1 mouse cellular context compared by ENCODE assay signal in the genomic region with DNA sequence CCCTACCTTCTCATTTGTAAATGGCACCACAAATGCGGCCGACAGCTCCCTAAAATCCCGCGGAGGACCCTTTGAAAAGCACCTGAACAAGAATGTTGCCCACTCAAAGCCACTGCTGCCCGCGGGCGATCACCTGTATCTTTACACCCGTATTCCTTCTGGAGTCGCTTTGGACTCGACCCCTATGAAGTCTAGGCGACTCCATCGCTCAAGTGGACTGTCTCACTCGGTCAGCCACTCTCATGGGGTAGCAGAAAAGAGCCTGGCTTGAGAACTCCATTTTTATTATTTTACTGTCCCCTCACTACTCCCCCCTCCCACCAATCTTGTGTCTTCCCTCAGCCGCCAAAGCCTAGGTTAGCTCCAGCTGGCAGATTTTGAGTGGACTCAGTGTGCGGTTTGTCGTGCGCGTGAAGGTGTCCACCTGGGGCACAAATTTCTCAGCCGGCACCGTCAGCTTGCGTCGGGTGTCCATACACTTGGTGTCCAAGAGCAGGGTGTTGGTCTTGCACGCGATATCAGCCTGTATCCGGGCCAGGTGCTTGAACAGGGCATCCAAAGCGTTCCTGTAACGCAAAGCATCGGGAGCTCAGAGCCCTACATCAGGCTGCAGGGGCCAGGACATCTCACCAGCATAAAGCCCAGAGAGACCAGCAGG.
TF ChIP-seq lines count a peak whose summit lies in the region.

No protein-coding gene starts in this region.

TF ChIP-seq in CH12.LX, 34 proteins besides CTCF, POLR2A, EP300 and RAD21 (continued from another document):
- TF ChIP-seq E2F4 (IDR thresholded peaks at IDR 0.05; ENCODE audit: insufficient replicate concordance, low read depth, low read length): no peak
